Mouse (Mus musculus): ENCODE measurements around the gene Cdh24.

DNA sequence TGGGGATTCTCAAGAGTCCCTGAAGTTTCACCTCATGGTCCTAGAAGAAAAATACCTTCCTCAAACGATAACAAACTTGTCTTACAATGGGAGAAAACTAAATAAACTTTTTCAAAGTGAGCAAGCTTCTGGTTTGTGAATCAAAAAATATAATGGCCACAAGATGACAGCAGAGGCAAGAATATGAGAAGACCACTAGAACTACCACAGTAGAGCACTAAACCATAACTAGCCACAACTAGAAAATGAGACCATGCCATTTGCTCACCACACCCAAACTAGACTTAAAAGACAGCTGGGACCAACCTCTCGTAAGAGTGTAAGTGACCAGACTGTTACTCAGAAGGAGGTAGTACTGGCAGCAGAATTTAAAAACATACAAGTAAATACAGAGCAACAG is 18.8 kb upstream of the Cdh24 start:
- TF ChIP-seq CTCF (IDR thresholded peaks at IDR 0.05; ENCODE audit: low read depth), result no peak
- TF ChIP-seq EP300 (IDR thresholded peaks at IDR 0.05; ENCODE audit: low read depth), result no peak
